Mouse (Mus musculus) hindbrain, embryonic 13.5 days (tissue): ENCODE data around the gene Chd5. TPM values are rescaled to one million over a fixed set of nuclear protein-coding genes. Genes with fewer than 3 reads are reported as not detected.

Source experiments
- ATAC-seq: fragments of 200-750 bp; cut with Nextera tagmentation; 2 replicates; pipeline ENCODE4 v1.8.0; 2017; ENCODE audit warnings: moderate TSS enrichment; ENCODE audit not compliant: low FRiP score
- H3K27ac ChIP-seq: fragments of 300-500 bp; sonication (generic); 2 replicates; pipeline ENCODE4 v1.5.1; 2015; ENCODE audit warnings: inconsistent platforms, mild to moderate bottlenecking, moderate library complexity
- H3K27me3 ChIP-seq: fragments of 300-500 bp; sonication (generic); 2 replicates; pipeline ENCODE4 v1.6.1; 2015; ENCODE audit warnings: mild to moderate bottlenecking, inconsistent platforms
- H3K36me3 ChIP-seq: fragments of 300-500 bp; sonication (generic); 2 replicates; pipeline ENCODE4 v1.6.1; 2015; ENCODE audit warnings: mild to moderate bottlenecking, inconsistent platforms
- H3K4me1 ChIP-seq: fragments of 300-500 bp; sonication (generic); replicated peaks from 2 replicates; pipeline ENCODE4 v1.6.1; 2015; ENCODE audit warnings: inconsistent platforms
- H3K4me2 ChIP-seq: fragments of 300-500 bp; sonication (generic); 2 replicates; pipeline ENCODE4 v1.6.1; 2015; ENCODE audit warnings: inconsistent platforms, mild to moderate bottlenecking, moderate library complexity
- H3K4me3 ChIP-seq: fragments of 300-500 bp; sonication (generic); 2 replicates; pipeline ENCODE4 v1.5.1; 2015; ENCODE audit warnings: mild to moderate bottlenecking, inconsistent platforms
- H3K9ac ChIP-seq: fragments of 300-500 bp; sonication (generic); 2 replicates; pipeline ENCODE4 v1.6.1; 2015; ENCODE audit warnings: mild to moderate bottlenecking, inconsistent platforms
- H3K9me3 ChIP-seq: fragments of 300-500 bp; sonication (generic); 2 replicates; pipeline ENCODE4 v1.6.1; 2016; ENCODE audit warnings: inconsistent platforms
- WGBS: fragments of 180-500 bp; shearing (Covaris S2); methylation state at CpG from one replicate; pipeline ENCODE4 v1.1.7; 2015; 5-methylcytosine and 5-hydroxymethylcytosine counted together
- polyA plus RNA-seq: library from polyadenylated mRNA; unstranded; fragments of >200 nt; fragmentation: Nextera tagmentation; extraction: Ambion mirVana; gene quantifications from 2 replicates; pipeline ENCODE4 v1.2.1, GENCODE M21; 2015

Gene Chd5
- polyA plus RNA-seq, 1 experiment from 2014 or later, result 38.7 TPM

- no peak overlapping the region for H3K4me3 ChIP-seq
- 63% methylated on average over 16 of the region's 16 CpGs for WGBS
- H3K4me1 ChIP-seq, result no peaks in the 10 kb centered on the region; the same call in 1 of the 2 replicates
- H3K27me3 ChIP-seq, result 0 out of 2 replicates have a peak, but pooled peaks cover 3% of the 10 kb centered on the region
- H3K9ac ChIP-seq, result no peak overlapping the region
- H3K9me3 ChIP-seq, result no peaks in the 10 kb centered on the region
- H3K27ac ChIP-seq, result no peak overlapping the region
- no peak for ATAC-seq
- H3K36me3 ChIP-seq, result peaks cover 67% of the 10 kb centered on the region
- H3K4me2 ChIP-seq, result no peak overlapping the region
Observed at GRCm38 (mm10) chr4:152385644-152386043, 47.2 kb downstream of the Chd5 start.

GRCm38 (mm10) chr4:152392192-152392591 lies 53.7 kb downstream of the Chd5 start:
- Histone ChIP-seq H3K9ac (no peak overlapping the region; the same call in 1 of the 2 replicates), H3K36me3 (peaks cover 19% of the 10 kb centered on the region), H3K27ac (peak overlapping the region; percentile 5; the same call in 1 of the 2 replicates), H3K27me3 (0 out of 2 replicates have a peak, but pooled peaks cover 3% of the 10 kb centered on the region), H3K4me1 (peaks cover 6% of the 10 kb centered on the region; the same call in 1 of the 2 replicates), H3K4me3 (no peak overlapping the region), H3K9me3 (no peaks in the 10 kb centered on the region), H3K4me2 (no peak overlapping the region)
- ATAC-seq, result no peak
- 76% methylated on average over 5 of the region's 5 CpGs for WGBS

- ATAC-seq, result no peak
- peaks cover 6% of the 10 kb centered on the region; the same call in 1 of the 2 replicates for H3K4me1 ChIP-seq
- peaks cover 15% of the 10 kb centered on the region for H3K36me3 ChIP-seq
- no peak overlapping the region for H3K9ac ChIP-seq
- H3K27ac ChIP-seq, result no peak overlapping the region
- 86% methylated on average over 17 of the region's 17 CpGs for WGBS
- no peaks in the 10 kb centered on the region for H3K9me3 ChIP-seq
- H3K4me2 ChIP-seq, result no peak overlapping the region
- no peaks in the 10 kb centered on the region for H3K27me3 ChIP-seq
- no peak overlapping the region for H3K4me3 ChIP-seq
Observed at GRCm38 (mm10) chr4:152392627-152393026, 54.2 kb downstream of the Chd5 start.

- H3K4me3 ChIP-seq, result no peak overlapping the region
- no peak overlapping the region for H3K27ac ChIP-seq
- H3K27me3 ChIP-seq, result no peaks in the 10 kb centered on the region
- no peak for ATAC-seq
- no peak overlapping the region for H3K9ac ChIP-seq
- WGBS, result 73% methylated on average over 3 of the region's 3 CpGs
- no peak overlapping the region for H3K4me2 ChIP-seq
- no peaks in the 10 kb centered on the region for H3K9me3 ChIP-seq
- H3K36me3 ChIP-seq, result peaks cover 5% of the 10 kb centered on the region; the same call in 1 of the 2 replicates
- H3K4me1 ChIP-seq, result peaks cover 10% of the 10 kb centered on the region; the same call in 1 of the 2 replicates
Observed at GRCm38 (mm10) chr4:152398926-152399325, 60.5 kb downstream of the Chd5 start.

GRCm38 (mm10) chr4:152405143-152405542 lies 66.7 kb downstream of the Chd5 start:
- no peak for ATAC-seq
- Histone ChIP-seq H3K9me3 (no peaks in the 10 kb centered on the region), H3K9ac (peak overlapping the region; percentile 49; the same call in 1 of the 2 replicates), H3K4me2 (no peak overlapping the region), H3K4me3 (no peak overlapping the region), H3K36me3 (no peaks in the 10 kb centered on the region), H3K4me1 (peaks cover 34% of the 10 kb centered on the region), H3K27me3 (no peaks in the 10 kb centered on the region), H3K27ac (peak overlapping the region; percentile 82)
- WGBS, result 67% methylated on average over 6 of the region's 6 CpGs

GRCm38 (mm10) chr4:152405671-152406201 lies 67.3 kb downstream of the Chd5 start:
- ATAC-seq, result no peak
- Histone ChIP-seq H3K4me2 (no peak overlapping the region), H3K9ac (peak overlapping the region; percentile 49; the same call in 1 of the 2 replicates), H3K36me3 (no peaks in the 10 kb centered on the region), H3K9me3 (no peaks in the 10 kb centered on the region), H3K4me3 (no peak overlapping the region), H3K27me3 (no peaks in the 10 kb centered on the region), H3K4me1 (peaks cover 32% of the 10 kb centered on the region), H3K27ac (peak overlapping the region; percentile 82)
- 68% methylated on average over 7 of the region's 7 CpGs for WGBS

GRCm38 (mm10) chr4:152406531-152406930 lies 68.1 kb downstream of the Chd5 start:
- no peak overlapping the region for H3K4me3 ChIP-seq
- no peaks in the 10 kb centered on the region for H3K9me3 ChIP-seq
- no peak overlapping the region for H3K4me2 ChIP-seq
- 0 out of 2 replicates have a peak overlapping the region, but pooled peaks have one; percentile 82 for H3K27ac ChIP-seq
- H3K4me1 ChIP-seq, result peaks cover 28% of the 10 kb centered on the region
- H3K27me3 ChIP-seq, result no peaks in the 10 kb centered on the region
- no peaks in the 10 kb centered on the region for H3K36me3 ChIP-seq
- ATAC-seq, result no peak
- whole genome bisulfite sequencing, result 87% methylated on average over 8 of the region's 8 CpGs
- no peak overlapping the region for H3K9ac ChIP-seq

- Histone ChIP-seq H3K27ac (no peak overlapping the region), H3K4me2 (no peak overlapping the region), H3K4me1 (peaks cover 12% of the 10 kb centered on the region), H3K36me3 (no peaks in the 10 kb centered on the region), H3K9me3 (no peaks in the 10 kb centered on the region), H3K27me3 (no peaks in the 10 kb centered on the region), H3K4me3 (no peak overlapping the region), H3K9ac (no peak overlapping the region)
- 86% methylated on average over 13 of the region's 13 CpGs for WGBS
- ATAC-seq, result no peak
Observed at GRCm38 (mm10) chr4:152410961-152411360, 72.5 kb downstream of the Chd5 start.

GRCm38 (mm10) chr4:152412524-152413080 lies 74.2 kb downstream of the Chd5 start:
- no peaks in the 10 kb centered on the region for H3K27me3 ChIP-seq
- 80% methylated on average over 3 of the region's 3 CpGs for whole genome bisulfite sequencing
- no peaks in the 10 kb centered on the region for H3K36me3 ChIP-seq
- H3K4me3 ChIP-seq, result no peak overlapping the region
- H3K9me3 ChIP-seq, result no peaks in the 10 kb centered on the region
- H3K4me2 ChIP-seq, result no peak overlapping the region
- no peak overlapping the region; the same call in 1 of the 2 replicates for H3K9ac ChIP-seq
- peaks cover 9% of the 10 kb centered on the region for H3K4me1 ChIP-seq
- no peak for ATAC-seq
- no peak overlapping the region for H3K27ac ChIP-seq

- Histone ChIP-seq H3K4me2 (no peak overlapping the region; the same call in 1 of the 2 replicates), H3K4me3 (no peak overlapping the region), H3K36me3 (no peaks in the 10 kb centered on the region), H3K9me3 (no peaks in the 10 kb centered on the region), H3K9ac (peak overlapping the region; percentile 53; the same call in 1 of the 2 replicates), H3K27ac (peak overlapping the region; percentile 25; the same call in 1 of the 2 replicates), H3K27me3 (no peaks in the 10 kb centered on the region), H3K4me1 (peaks cover 24% of the 10 kb centered on the region)
- ATAC-seq, result no peak
- 38% methylated on average over 28 of the region's 28 CpGs for WGBS
Observed at GRCm38 (mm10) chr4:152418229-152419060, 80.0 kb downstream of the Chd5 start.

GRCm38 (mm10) chr4:152423576-152423975 lies 85.1 kb downstream of the Chd5 start:
- WGBS, result 90% methylated on average over 6 of the region's 6 CpGs
- Histone ChIP-seq H3K9ac (no peak overlapping the region), H3K4me3 (no peak overlapping the region), H3K27me3 (no peaks in the 10 kb centered on the region), H3K27ac (no peak overlapping the region), H3K4me1 (peaks cover 24% of the 10 kb centered on the region), H3K9me3 (no peaks in the 10 kb centered on the region), H3K4me2 (no peak overlapping the region), H3K36me3 (no peaks in the 10 kb centered on the region)
- ATAC-seq, result no peak

- H3K27ac ChIP-seq, result no peak overlapping the region
- H3K4me2 ChIP-seq, result no peak overlapping the region
- no peaks in the 10 kb centered on the region for H3K9me3 ChIP-seq
- no peaks in the 10 kb centered on the region for H3K36me3 ChIP-seq
- no peak overlapping the region for H3K9ac ChIP-seq
- WGBS, result 46% methylated on average over 4 of the region's 4 CpGs
- H3K4me3 ChIP-seq, result no peak overlapping the region
- no peaks in the 10 kb centered on the region for H3K27me3 ChIP-seq
- ATAC-seq, result no peak
- peaks cover 17% of the 10 kb centered on the region for H3K4me1 ChIP-seq
Observed at GRCm38 (mm10) chr4:152424341-152424740, 85.9 kb downstream of the Chd5 start.
